Mouse (Mus musculus) heart, postnatal 0 days (tissue): ENCODE results near the gene Abca13.

Experiments
- CTCF ChIP-seq: IDR thresholded peaks from 2 replicates; pipeline ENCODE4 v1.5.1; 2016; ENCODE audit warnings: antibody characterized with exemption, control low read depth, low read depth
- EP300 ChIP-seq: IDR thresholded peaks from 2 replicates; pipeline ENCODE4 v1.6.1; 2016; ENCODE audit warnings: antibody characterized with exemption, low read depth

DNA sequence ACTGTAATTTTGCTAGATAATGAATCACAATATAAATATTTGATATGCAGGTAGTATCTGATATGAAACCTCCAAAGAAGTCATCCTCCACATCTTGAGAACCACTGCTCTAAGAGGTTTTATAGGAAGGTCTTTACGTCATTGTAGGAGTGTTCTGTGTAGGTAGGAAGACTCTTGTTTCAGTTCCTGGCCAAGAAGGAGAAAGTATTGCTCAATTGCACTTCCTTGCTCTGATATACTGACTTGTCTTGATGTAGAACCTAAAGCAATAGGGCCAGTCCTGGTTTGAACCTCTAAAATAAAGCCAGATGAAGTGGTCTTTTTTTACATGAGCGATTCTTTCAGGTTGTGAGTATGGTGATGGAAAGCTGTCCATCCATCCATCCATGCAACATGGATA lies 431.1 kb downstream of the Abca13 start:
- TF ChIP-seq CTCF: no peak
- TF ChIP-seq EP300: no peak
